Mouse (Mus musculus) cerebellum, postnatal 10 days (tissue): ENCODE results near the gene Rap1b.

ENCODE experiments used
- DNase-seq, 2 experiments: peaks; one replicate each; pipeline ENCODE4 v3.0.0; 2021; ENCODE audit warnings: mixed read lengths in 2 of 2

Rap1b gene

DNA sequence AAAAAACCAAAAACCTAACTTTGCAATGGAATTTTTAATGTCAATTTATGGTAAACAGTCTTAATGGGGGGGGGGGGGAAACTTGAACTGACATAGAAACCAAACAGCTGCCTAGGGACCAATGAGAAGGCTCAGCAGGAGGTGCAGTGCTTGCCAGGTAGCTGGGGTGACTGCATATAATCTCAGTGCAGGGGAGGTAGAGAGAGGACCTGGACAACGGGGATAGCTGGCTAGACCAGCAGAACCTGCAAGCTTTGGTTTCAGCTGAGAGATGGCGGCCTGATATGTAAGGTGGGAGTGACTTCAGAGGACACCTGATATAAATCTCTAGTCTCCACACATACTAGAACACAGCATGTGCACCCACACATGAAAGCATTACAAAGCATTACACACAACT lies 33.3 kb downstream of the Rap1b start:
- peak in 1 of 2 experiments; percentile 20 for DNase-seq

DNA sequence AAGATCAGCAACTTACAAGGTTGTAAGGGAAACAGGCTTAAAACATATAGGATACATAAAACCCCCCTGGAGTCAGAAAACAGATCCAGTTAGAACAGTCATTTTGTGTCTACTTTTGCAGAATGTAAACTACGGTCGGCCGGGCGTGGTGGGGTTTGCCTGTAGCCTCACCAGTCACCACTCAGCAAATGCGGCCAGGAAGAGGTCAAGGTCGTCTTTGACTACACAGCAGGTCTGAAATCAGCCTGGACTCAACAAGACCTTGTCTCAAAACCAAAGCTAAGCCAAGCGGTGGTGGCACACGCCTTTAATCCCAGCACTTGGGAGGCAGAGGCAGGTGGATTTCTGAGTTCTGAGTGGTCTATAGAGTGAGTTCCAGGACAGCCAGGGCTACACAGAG lies 34.3 kb downstream of the Rap1b start:
- no peak for DNase-seq

DNA sequence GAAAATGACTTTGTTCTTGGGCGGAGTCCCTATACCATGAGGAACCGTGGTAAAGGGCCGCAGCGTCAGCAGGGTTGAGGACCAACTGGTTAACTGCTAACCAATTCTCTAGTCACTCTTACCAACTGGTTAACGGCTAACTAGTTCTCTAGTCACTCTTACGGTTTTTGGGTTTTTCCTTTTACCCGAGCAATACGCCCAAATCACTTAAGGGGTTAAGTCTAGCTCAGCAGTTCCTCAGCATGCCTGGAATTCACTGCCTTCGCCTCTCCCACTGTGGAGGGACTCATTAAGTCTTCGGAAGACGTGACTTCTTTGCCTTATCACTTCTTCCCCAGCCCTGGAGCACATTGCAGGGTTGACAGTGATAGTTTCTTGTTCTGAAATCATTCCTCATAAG lies 35.3 kb downstream of the Rap1b start:
- no peak for DNase-seq

DNA sequence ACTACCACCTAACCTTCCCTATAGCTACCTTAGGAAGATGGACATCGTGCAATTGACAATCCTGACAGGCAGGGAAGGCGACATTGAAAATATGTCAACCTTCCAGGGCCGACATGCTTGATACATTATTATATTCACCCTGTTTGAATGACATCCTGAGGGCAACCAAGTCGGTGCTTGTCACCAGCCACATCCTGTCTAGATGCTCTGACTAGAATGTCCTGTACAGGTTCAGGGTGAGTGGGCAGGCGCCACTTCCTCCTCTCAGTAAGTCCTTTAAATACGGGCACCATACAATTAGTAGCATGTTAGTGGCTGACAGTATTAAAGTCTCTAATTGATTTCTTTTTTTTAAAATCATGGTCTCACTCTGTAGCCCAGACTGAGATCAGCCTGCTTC lies 37.8 kb downstream of the Rap1b start:
- DNase-seq = no peak

DNA sequence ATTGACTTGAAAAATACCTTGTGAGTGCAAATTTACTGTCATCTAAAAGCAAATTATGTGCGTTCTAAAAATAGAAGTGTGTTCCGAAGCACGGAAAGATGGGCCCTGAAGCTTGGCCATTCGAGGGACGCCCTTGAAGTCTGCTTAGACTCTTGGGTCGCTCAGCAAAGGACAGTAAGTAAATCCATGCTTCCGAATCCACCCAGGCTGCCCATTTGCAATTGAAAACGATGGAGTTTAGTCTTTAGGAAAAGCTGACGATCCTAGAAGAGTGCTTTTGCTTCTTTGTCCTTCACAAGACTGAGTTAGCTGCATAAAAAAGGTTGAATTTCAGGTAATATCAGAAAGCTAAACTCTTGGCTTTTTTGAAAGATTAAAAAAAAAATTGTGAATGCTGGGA lies 39.9 kb downstream of the Rap1b start:
- no peak for DNase-seq

DNA sequence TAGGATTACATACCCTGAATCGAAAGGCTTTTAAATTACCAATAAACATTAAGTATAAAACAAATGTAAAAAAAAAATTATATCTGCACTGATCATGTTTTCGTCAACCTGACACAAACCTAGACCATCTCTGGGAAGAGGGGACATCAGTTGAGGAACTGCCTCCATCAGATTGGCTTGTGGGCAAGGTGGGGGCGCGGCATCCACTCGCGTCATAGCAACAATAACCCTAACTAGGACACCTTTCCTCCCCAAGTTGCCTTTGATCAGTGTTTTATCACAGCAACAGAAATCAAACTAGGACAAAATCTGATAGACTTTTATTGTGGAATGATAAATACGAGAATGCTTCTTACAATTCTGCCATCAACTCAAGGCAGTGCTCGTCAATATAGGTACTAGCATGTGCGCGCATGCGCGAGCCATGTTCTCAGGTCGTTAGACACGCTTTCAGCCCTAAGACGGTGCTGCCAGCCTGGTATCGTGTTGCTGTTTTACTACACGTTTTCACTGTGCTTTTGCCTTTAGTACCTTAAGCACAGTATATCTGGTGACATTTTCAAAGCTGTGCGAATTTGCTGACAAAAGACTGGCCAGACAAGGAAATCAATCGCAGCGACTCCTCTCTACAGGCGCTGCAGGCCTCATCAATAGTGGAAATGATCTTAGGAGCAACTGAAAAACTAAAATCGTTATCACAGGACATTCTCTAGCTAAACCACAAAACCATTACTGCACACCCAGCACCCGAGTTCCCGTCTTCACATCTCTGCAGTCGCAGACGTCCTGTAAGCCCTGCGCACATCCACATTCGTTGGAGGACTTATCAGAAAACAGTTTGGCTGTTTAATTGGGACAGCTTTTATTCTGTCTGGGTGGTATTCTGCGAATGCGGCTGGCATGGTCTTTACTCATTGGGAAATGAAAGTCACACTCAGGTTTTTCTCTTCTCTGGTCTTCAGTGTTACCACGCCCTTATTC lies 41.7 kb downstream of the Rap1b start:
- no peak for DNase-seq

DNA sequence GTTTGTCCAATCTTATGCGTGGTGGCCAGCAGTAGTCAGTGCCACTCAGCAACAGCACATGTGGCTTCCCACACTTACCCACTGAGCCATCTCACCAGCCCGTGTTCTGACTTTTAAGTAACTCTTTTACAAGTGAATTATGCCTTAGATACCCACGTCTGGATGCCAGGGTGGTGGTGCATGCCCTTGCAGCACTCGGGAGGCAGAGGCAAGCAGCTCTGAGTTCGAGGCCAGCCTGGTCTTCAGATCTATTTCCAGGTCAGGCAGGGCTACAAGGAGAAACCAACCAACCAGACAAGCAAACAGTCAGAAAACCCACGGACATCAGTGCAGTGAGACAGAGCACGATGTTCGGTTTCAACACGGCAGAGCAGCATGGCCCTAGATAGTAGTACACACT lies 43.9 kb downstream of the Rap1b start:
- no peak for DNase-seq

DNA sequence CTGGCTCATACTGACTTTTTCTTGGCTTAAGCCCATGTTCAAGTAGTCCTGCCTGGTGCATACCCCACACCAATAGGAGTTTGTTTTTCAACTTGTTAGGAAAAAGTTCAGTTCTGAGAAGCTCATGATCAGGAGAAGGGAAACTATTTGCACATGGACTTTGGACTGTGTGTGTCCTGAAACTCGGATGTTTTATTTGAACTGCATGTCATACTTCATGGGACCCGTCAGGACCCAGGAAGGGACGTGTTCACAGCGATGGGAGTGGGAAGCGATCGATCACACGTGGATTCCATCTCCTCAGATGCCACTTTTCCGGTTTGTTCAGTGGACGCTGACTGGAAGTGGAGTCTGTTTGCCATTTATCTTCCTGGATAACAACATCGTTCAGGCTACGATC lies 46.0 kb downstream of the Rap1b start:
- DNase-seq = no peak

DNA sequence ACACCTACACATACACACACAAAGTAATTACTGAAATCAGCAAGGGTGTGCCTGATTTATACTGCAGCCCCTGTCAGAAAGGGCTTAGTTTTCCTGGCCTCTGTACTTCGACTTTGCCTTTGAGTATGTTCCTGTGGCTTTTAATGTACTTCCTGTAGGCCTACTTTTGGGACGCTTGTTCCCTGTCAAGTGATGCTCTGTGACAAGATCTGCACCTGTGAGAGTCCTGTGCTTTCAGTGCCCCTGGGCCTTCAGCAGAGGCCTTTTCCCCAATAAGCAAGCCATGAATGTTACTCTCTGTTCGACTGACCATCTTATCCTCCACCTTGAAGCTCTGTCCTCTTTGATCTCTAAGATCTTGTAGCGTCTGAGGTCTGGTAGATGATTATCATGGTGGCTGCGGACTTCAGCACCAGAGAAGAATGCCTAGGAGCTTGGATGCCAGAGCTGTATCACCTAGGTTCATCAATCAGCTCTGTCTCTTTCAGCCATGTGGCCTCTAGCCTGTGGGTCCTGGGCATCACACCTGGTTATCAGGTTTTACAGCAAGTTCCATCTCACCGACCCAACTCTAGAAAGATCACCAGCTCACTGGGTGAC lies 47.3 kb downstream of the Rap1b start:
- DNase-seq = no peak

DNA sequence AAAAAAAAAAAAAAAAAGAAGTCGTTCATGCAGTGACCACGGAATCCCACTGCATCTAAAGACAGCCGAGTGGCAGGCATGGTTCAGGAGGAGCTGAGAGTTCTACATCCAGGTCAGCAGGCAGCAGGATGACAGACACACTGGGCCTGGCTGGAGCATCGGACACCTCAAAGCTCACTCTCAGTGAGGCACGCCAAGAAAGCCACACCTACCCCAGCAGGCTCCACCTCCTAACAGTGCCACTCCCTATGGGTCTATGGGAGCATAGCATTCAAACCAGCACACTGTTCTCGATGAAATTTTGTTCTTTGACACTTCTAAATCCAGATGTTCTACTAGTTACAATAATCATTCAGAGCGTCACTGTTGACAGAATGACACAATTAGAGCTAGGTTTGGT lies 48.2 kb downstream of the Rap1b start:
- no peak for DNase-seq

DNA sequence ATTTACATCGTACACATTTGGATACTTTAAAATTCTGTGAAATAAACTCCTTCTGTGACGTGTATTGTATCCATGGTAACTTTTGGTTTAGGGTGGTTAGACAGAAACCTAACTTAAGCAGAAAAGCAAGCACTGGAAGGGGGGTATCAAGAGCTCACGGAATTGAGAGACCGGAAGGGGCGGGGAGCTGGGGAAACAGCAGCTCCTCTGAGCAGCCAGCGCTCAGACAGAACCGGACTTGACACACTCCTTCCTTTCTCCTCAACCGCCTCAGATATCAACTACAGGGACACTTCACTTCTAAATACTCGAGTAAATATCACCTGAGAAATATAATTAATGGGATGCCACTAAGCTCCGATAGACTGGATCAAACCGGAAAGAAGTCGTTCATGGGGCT lies 48.7 kb downstream of the Rap1b start:
- DNase-seq = no peak

DNA sequence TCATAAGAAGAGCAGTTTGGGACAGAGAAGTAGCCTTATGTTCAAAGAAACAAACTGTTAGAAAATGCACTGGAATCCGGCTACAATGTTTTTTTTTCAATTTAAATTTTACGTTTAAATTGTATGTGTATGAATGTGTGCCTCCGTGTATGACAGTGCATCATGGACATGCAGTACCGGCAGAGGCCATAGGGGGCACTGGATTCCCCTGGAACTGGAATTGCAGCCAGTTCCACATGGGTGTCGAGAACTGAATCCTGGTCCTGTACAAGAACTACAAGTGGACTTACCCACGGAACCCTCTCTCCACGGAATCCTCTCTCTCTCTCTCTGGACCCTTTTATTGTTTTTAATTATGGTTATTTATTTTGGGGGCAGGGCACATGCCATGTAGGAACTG lies 49.7 kb downstream of the Rap1b start:
- peak; percentile 34 to 60 for DNase-seq

DNA sequence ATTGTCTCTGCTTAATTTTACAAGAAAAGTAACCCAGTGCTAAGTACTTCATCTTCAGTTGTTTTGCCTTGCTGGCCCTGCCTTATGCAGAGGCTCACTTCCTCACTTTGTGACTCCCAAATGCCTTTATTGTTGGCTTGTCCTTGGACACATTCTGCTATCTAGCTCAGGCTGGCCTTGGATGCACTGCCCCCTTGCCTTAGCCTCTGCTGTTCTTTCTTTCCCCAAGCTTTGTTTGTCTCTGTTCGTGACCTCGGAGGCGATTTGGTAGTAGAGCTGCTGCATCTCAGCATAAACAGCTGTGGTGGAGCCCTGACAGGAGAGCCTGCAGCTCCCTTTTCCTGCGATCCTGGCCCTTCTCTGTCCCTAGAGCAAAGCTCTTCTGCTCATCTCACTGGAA lies 50.6 kb downstream of the Rap1b start:
- no peak for DNase-seq

DNA sequence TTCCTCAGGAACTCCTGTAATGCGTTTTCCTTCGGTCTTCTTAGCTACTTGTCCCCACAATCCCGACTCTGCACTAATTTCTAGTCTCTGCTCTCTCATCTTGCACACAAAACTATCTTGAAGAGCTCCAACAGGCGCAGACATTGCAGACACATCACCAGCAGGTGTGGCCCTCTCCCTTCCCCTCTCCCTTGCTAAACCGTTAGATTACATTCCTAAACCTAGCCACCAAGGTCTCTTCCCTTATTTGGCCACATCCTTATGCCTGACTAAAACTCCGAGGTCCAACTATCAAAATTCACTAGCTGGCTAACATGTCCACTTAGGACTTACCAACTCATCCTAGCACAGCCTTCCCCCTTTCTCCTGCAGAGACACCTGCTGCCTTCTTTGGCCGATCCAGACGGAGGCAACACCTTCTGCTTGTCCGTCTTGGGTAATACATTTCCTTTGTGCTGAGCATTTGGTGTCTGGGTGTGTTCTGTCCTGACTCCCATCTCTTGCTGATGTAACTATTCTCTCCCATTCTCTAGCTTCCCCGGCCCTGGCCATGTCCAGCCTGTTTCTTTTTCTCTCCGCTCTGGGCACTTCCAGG lies 52.3 kb downstream of the Rap1b start:
- DNase-seq = peak in 1 of 2 experiments; percentile 13

DNA sequence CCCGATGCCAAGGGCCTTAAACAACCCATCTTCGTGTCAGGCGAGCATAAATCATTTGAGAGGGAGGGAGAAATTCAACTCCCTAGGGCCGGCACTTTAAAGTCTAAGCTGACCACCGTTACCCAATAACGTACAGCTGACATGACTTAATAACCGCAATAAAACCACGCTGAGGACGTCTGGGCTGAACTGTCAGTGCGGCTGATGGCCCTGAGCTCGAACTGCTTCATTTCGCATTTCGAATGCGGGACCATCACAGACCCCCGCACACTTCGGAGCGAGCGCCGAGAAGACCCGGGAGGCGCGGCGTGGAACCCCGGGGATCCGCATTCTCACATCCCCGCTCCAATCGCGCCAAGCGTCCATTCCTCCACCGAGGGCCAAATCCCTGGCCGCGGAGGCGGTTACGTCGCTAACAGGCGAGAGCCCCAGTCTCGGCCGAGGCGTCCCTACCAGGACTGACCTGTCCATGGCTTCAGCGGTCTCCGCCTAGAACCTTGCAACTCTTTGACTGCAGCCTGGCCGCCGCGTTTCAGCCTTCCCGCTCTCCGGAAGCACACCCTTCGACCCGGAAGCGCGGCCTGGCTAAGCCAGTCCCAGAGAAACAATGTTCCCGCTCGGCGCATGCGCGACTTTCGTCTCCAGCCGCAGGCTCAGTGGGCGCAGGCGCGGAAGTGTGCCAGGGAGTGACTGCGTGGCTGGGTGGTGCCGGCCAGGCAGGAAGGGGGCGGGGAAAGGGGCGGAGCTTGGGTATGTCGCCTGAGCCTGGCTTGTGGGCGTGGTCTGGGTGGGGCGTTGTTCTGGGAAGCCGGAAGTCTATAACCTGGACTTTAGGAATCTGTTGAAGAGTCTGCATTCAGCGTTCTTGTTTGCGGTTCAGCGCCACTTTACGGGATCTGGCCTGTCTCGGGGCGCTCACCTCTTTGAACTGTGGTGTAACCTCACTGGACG lies 53.4 kb downstream of the Rap1b start, which contains the start of gene Nup107:
TSS of gene Nup107 (minus strand) at position 565 of the 951 bp plus-strand sequence.
- peak; percentile 100 for DNase-seq

DNA sequence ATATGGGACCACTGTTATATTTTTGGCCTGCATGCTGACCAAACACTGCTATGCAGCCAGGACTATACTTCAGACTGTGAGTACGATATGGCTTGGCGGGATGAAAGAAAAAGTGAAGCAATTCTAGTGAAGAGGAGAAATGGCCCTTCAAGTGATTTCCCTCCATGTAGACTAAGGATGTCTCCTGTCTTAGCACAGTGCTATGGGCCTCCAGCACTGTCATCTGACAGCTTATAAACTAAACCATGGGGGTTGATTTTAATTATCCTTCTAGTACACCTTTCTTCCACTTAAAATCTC lies 54.7 kb downstream of the Rap1b start:
- no peak for DNase-seq

DNA sequence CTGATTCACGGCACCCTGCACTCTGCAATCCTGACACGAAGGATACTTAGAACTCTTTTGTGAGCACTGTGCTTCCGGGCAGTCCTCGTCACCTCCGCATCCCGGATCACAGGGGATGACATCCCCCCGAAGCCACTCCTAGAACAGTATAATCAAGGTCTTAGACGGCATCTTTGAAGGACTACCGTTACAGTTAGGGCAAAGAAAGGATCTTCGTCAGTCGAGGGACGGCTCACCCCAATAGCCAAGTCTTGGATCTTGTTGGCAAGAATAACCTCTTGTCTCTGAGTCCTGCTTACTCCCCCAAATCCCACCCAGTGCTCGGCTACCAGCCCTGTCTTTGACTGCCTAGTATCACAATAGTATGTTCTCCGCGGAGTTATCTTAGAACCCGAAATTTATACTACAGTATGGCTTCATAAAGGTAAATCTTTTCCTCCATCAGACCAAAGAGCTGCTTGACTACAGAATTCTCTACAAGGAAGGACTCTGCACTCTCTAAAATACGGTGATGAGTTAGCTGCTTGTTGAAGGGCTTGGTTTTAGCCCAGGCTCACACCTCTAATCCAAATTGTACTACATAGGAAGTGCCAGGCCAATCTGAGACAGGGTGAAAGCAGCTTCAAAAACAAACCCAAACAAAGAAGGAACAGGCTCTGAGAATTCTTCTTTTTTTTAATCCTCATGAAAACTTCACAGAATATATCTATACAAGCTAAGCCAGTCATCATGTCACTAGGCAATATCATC lies 55.2 kb downstream of the Rap1b start:
- DNase-seq = no peak

DNA sequence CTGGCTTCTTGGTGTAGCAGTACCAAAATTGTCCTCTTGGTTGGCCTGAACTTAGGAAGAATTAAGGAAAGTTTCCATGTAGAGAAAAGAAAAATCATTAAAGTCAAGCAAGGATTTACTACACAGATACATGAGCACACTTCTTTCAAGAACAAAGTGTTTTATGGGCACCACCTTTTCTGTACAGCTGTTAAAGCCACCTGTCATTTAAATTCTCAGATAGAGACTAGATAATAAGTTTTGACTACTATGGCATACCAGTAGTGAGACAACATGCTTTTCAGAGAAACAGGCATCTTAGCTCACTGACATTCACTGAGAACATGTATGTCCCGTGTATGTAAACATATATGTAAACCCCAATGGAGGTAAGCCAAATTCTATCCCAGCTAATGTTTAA lies 55.8 kb downstream of the Rap1b start:
- no peak for DNase-seq

DNA sequence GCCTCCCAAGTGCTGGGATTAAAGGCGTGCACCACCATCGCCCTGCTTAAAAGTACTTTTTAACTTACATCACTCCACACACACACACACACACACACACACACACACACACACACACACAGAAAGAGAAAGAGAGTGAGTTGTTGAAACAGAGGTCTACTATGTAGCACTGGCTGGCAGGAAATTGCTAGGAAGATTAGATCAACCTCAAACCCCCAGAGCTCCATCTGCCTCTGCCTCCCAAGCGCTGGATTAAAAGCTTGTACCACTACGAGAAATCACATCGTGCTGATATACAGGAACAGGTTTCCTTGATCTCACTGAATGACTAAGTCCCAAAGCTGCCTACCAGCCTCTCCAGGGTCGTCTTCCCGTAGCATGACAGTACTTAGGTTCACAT lies 61.2 kb downstream of the Rap1b start:
- DNase-seq = no peak

DNA sequence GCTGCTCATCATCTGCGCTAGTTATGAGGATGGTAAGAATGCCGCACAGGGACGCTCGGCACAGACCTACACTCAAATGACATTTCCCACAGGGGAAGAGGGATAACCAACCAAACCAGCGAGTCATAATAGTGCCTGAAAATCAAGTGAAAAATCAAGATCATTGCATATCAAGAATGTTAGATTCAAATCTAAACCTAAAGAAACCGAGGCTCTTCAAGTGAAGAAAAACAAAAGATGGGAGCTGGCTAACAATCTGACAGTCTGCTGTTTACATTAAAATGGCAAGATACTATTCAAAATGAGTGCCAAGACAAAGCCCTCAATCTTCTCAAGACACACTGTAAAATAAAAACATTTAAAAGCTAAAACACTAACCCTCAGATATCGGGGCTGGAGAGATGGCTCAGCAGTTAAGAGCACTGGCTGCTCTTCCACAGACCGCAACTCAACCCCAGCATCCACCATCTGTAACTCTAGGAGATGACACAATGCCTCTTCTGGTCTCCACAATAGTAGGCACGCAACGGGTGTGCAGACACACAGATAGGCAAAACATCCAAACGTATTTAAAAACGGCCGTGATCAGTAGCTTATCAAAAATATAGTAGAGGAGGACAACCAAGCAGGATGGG lies 61.9 kb downstream of the Rap1b start:
- DNase-seq = no peak

DNA sequence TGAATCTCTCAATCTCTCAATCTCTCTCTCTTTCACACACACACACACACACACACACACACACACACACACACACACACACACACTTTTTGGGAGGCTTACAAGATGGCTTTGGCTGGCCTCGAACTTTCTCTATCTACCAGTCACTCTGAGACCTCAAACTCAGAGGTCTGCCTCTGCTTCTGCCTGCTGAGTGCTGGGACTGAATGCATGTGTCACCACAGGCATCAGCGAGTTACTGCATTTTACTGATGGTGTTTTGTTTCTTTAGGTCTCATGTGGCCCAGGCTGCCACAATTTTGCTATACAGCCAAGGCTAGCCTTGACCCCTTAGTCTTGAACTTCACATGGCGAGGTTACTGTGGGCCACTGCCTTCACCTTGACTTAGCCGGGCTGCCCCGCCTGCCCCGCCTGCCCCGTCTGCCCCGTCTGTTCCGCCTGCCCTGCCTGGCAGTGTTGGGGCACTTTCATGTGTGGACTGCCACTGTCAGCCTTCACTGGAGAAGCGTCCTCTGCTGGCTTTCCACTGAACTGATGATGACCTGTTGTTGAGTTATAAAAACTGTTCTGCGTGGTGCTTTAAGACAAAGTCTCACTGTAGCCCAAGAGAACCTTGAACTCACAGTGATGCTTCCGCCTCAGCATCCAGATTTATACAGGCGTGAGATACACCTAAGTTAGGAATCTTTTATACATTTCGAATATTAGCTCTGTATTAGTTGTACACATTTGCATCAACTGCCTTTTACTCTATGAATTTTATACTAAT lies 63.2 kb downstream of the Rap1b start:
- no peak for DNase-seq
